Mouse (Mus musculus): Measurements from ENCODE around the gene Rbm45.

GRCm38 (mm10) chr2:76324463-76324862 is 45.3 kb upstream of the Rbm45 start:
- TF ChIP-seq TAL1 (IDR thresholded peaks at IDR 0.05; ENCODE audit: low read length) (no peak), GATA1 (IDR thresholded peaks at IDR 0.05; ENCODE audit: low read length) (no peak)

Measured in erythroblast, embryonic 14.5 days (primary cell).